Mouse (Mus musculus): ENCODE data around the gene Tmem131l.

DNA sequence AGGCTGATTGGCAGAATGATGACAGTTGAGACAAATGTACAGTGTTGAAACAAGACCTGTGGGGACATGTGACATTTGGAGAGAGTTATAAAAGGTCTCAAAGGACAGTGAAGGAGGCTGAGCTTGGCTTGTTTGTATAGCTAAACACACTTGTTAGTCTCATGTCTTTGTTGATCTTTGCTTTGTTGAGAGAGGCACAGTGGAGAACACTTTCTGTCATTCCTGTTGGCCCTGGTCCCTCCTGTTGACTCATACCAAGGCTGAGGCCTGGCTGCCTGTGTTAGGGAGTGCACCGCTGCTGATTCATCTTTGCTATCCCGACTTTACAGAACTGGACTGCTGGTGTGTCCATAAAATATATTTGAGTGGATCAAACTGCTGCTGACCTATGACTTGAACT lies 174.8 kb downstream of the Tmem131l start:
- TF ChIP-seq CTCF (IDR thresholded peaks at IDR 0.05; ENCODE audit: low read depth, low read length) = no peak
- TF ChIP-seq POLR2A (IDR thresholded peaks at IDR 0.05; ENCODE audit: borderline replicate concordance, low read depth, low read length) = no peak
